Mouse (Mus musculus) lung, adult 2 months (tissue): ENCODE measurements at regions not wholly inside any gene's neighbourhood (a gene's known extent, or its start where the extent isn't known, plus 50 kb on each side); places are given as distances from the start of the nearest gene placed in this dataset.

Experiments
- CTCF ChIP-seq: fragments of 200-500 bp; IDR thresholded peaks from 2 replicates; pipeline ENCODE4 v1.5.1; 2011; ENCODE audit warnings: mild to moderate bottlenecking, low read length, control low read depth; ENCODE audit not compliant: insufficient read depth
- POLR2A ChIP-seq: fragments of 200-500 bp; IDR thresholded peaks from 2 replicates; pipeline ENCODE4 v1.6.1; 2011; ENCODE audit warnings: low read depth, mild to moderate bottlenecking, control low read depth, low read length, borderline replicate concordance; ENCODE audit errors: extremely low read depth

DNA sequence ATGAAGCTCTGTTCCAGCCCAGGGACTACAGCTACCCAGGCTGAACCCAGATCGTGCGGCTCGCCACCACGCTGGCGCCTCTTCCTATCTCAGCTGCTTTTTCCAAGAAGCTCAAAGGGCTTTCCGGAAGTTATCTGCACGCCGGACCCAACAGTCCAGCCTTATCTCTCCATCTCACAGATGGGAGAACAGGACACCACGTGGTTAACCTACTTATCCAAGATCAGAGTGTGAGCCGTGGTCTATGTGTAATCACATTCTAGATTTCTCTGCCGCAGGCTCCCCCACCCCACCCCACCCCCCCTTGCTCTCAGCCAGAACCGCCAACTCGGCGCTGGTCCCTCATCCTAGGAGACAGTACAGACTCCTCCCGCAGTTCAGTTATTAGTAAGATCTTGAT, 522.4 kb downstream of the Med13l start:
- TF ChIP-seq POLR2A: no peak
- no peak for TF ChIP-seq CTCF
